Mouse (Mus musculus) lung, adult 2 months (tissue): ENCODE measurements around the gene Cdca8. TPM values are rescaled to one million over a fixed set of nuclear protein-coding genes. Genes with fewer than 3 reads are reported as not detected.

ENCODE experiments used
- DNase-seq: peaks from one replicate; pipeline ENCODE4 v3.0.0; 2022
- H3K4me1 ChIP-seq: fragments of 200-500 bp; 2 replicates; pipeline ENCODE4 v1.6.1; 2011; ENCODE audit warnings: low read length; ENCODE audit not compliant: control insufficient read depth, insufficient read depth
- H3K4me3 ChIP-seq: fragments of 200-500 bp; replicated peaks from 2 replicates; pipeline ENCODE3; 2011; ENCODE audit warnings: low read depth, mild to moderate bottlenecking, control low read depth, low read length; ENCODE audit errors: extremely low read depth
- CTCF ChIP-seq: fragments of 200-500 bp; IDR thresholded peaks from 2 replicates; pipeline ENCODE4 v1.5.1; 2011; ENCODE audit warnings: mild to moderate bottlenecking, low read length, control low read depth; ENCODE audit not compliant: insufficient read depth
- POLR2A ChIP-seq: fragments of 200-500 bp; IDR thresholded peaks from 2 replicates; pipeline ENCODE4 v1.6.1; 2011; ENCODE audit warnings: low read depth, mild to moderate bottlenecking, control low read depth, low read length, borderline replicate concordance; ENCODE audit errors: extremely low read depth
- WGBS: fragments of 180-500 bp; shearing (Covaris S2); methylation state at CpG from one replicate; pipeline ENCODE4 v1.1.7; 2018; 5-methylcytosine and 5-hydroxymethylcytosine counted together
- polyA plus RNA-seq: library from polyadenylated mRNA; depleted of rRNA; stranded (reverse); fragments of >200 nt; gene quantifications from 2 replicates; pipeline ENCODE4 v1.2.3, GENCODE M21; 2012

The Cdca8 gene
- polyA plus RNA-seq, 1 experiment = 3.8 TPM

- TF ChIP-seq POLR2A = no peak
- TF ChIP-seq CTCF = no peak
- WGBS = 44% methylated on average over 9 of the region's 9 CpGs
- DNase-seq = no peak
- H3K4me1 ChIP-seq = no peaks in the 10 kb centered on the region
- no peak overlapping the region for H3K4me3 ChIP-seq
Observed at GRCm38 (mm10) chr4:124972316-124972715, 33.2 kb upstream of the Cdca8 start.

- Histone ChIP-seq H3K4me3 (no peak overlapping the region), H3K4me1 (no peaks in the 10 kb centered on the region)
- TF ChIP-seq CTCF (no peak), POLR2A (no peak)
- WGBS = 65% methylated on average over 8 of the region's 8 CpGs
- DNase-seq = no peak
Observed at GRCm38 (mm10) chr4:124971094-124971493, 32.0 kb upstream of the Cdca8 start.

- H3K4me1 ChIP-seq = no peaks in the 10 kb centered on the region
- DNase-seq = no peak
- 47% methylated on average over 5 of the region's 5 CpGs for WGBS
- no peak for TF ChIP-seq CTCF
- TF ChIP-seq POLR2A = no peak
- H3K4me3 ChIP-seq = no peak overlapping the region
Observed at GRCm38 (mm10) chr4:124970677-124971076, 31.6 kb upstream of the Cdca8 start.

DNA sequence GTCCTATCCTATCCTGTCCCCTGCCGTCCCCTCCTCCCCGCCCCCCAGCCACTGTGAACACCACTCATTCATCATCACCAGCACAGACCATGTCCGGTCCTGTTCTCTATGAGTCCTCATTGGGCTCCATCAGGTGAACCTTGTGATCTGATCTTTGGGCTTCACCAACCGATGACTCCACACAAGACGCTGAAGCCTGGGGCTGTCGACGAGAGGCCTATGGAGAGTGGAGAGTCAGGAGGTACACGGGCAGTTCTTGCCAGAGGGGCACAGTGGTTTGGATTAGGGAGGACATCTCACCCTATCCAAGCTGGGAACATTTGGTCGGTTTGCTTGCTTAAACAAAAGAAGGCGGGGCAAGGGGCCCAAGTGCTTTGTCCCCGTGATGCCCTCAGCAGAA is 31.1 kb upstream of the Cdca8 start:
- TF ChIP-seq POLR2A (no peak), CTCF (no peak)
- H3K4me3 ChIP-seq = no peak overlapping the region
- no peak for DNase-seq
- no peaks in the 10 kb centered on the region for H3K4me1 ChIP-seq
- WGBS = 67% methylated on average over 11 of the region's 11 CpGs

DNA sequence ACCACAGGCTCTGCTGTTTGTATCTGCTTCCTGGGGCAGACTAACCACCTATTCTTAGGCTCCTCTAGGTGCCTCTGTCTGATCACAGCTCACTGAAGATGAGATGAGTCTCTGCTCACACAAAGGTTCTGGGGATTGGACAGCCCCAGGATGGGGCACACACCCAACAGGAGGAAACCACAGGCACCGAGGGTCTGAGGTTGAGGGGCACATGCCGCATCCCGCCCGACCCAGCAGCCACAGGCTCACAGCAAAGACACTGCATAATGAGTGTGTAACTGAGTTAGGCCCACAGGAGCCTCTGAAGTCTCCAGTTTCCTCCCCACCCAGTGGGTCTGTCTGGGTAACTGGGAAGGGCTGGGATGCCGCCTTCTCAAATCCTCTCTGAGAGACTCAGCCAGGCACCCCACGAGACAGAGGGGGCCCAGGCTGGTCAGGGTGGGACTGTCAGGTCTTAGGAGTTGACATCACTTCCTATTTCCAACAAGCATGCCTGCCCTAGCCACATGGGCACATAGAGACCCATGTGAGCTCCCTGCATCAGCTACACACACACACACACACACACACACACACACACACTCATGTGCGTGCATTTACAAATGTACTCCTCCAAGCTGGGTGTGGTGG is 30.2 kb upstream of the Cdca8 start:
- H3K4me1 ChIP-seq = no peaks in the 10 kb centered on the region
- DNase-seq = no peak
- H3K4me3 ChIP-seq = no peak overlapping the region
- TF ChIP-seq POLR2A = no peak
- TF ChIP-seq CTCF = no peak
- 60% methylated on average over 7 of the region's 7 CpGs for WGBS

- TF ChIP-seq POLR2A (no peak), CTCF (no peak)
- WGBS = 55% methylated on average over 6 of the region's 6 CpGs
- Histone ChIP-seq H3K4me1 (no peaks in the 10 kb centered on the region), H3K4me3 (no peak overlapping the region)
- DNase-seq = no peak
Observed at GRCm38 (mm10) chr4:124968711-124969110, 29.6 kb upstream of the Cdca8 start.

DNA sequence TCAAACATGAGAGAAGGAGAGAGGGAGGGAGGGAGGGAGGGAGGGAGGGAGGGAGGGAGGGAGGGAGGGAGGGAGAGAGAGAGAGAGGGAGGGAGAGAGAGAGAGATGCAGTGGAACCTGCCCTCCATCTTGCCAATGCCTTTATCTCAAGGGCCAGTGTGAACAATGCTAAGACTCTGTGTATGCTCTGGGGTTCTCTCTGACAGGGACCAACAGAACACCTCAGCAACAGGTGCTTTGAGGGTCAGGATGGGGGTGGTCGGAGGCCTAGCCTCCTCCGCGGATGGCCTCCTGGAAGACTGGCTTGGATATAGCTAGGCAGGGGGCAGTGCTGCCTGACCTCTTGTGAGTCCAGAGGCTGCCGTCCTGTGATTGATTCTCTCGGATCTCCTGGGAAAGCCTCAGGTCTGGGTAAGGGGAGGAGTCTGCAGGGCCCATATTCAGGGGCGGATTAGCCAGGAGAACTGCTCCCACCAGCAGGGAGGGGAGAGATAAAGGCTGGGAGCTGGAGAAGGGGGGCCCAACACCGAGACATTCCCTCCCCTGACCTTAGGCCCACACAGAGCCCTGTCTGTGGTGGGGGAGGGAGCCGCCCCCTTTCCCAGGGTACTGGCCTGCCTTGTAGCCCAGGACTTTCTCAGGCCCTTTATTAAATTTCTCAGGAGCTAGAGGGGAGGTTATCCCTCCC is 25.9 kb upstream of the Cdca8 start:
- TF ChIP-seq POLR2A (no peak), CTCF (no peak)
- no peak overlapping the region for H3K4me3 ChIP-seq
- WGBS = 33% methylated on average over 8 of the region's 8 CpGs
- no peak for DNase-seq
- no peaks in the 10 kb centered on the region for H3K4me1 ChIP-seq

GRCm38 (mm10) chr4:124962576-124962975 is 23.5 kb upstream of the Cdca8 start:
- Histone ChIP-seq H3K4me1 (no peaks in the 10 kb centered on the region), H3K4me3 (no peak overlapping the region)
- TF ChIP-seq POLR2A = no peak
- no peak for TF ChIP-seq CTCF
- DNase-seq = no peak
- WGBS = 40% methylated on average over 11 of the region's 11 CpGs

DNA sequence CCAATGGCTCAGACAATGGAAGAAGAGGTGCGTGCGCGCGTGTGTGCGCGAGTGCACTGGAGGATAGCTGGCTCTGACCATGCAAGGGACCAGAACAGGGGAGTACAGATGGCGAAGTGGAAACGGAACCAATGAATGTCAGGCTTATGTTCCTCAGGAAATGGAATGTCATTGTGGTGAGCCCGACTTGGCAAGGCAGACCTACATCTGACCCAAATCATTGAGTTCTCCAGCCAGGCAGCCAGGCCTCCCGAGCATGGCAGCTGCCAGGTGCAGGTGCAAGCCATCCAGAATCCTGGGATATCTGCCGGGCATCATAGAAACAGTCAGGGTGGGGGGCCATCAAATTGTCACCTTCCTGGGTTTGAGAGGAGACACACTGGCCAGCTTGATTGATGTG is 21.8 kb upstream of the Cdca8 start:
- TF ChIP-seq CTCF (no peak), POLR2A (no peak)
- H3K4me3 ChIP-seq = no peak overlapping the region
- 77% methylated on average over 11 of the region's 11 CpGs for whole genome bisulfite sequencing
- no peak for DNase-seq
- no peaks in the 10 kb centered on the region for H3K4me1 ChIP-seq

DNA sequence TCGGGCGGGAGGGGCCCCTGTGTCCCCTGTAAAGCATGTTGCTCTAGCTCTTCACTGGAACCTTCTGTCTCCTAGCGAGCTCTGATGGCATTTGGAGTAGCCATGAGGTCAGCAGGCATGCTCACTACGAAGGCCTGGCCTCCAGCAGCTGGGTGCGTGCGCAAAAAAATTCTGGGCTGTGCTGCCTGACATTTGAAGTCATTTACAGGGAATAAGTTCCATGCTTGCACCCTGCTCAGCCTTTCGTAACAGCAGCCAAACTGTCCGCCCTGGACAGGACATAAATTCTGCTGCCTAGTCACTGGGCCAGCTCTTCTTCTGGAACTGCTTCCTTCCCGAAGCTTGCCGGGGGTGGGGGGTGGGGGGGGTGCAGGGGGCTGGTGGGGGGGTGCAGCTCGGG is 20.0 kb upstream of the Cdca8 start:
- no peak for DNase-seq
- no peak for TF ChIP-seq CTCF
- Histone ChIP-seq H3K4me3 (no peak overlapping the region), H3K4me1 (no peaks in the 10 kb centered on the region)
- WGBS = 52% methylated on average over 11 of the region's 11 CpGs

DNA sequence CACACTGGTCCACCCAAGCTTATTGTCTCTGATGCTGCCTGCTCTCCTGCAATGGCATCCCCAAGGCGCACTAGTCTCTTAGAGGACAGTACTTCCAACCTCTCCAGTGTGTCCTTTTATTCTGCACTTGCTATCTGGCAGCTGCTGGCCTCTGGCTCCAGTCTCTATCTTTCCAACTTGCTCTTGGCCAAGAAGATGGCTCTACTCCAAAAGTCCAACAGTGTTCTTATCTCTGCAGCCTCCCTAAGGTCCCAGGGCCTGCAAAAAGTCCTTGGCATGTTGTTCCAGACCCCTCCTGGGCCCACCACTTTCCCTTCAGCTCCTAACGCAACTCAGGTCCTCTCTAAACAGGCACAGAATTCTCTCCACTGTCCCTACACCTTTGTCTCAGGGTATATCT is 18.2 kb upstream of the Cdca8 start:
- no peak for DNase-seq
- TF ChIP-seq POLR2A (no peak), CTCF (no peak)
- no peak overlapping the region for H3K4me3 ChIP-seq
- H3K4me1 ChIP-seq = no peaks in the 10 kb centered on the region
- WGBS = 61% methylated on average over 2 of the region's 2 CpGs
